Mouse (Mus musculus) midbrain, embryonic 16.5 days (tissue): ENCODE measurements at regions not wholly inside any gene's neighbourhood (a gene's known extent, or its start where the extent isn't known, plus 50 kb on each side); places are given as distances from the start of the nearest gene placed in this dataset.

ENCODE experiments used
- ATAC-seq: fragments of 200-750 bp; cut with Nextera tagmentation; 2 replicates; pipeline ENCODE4 v1.8.0; 2017; ENCODE audit warnings: moderate TSS enrichment
- H3K27ac ChIP-seq: fragments of 300-500 bp; sonication (generic); 2 replicates; pipeline ENCODE4 v1.5.1; 2014; ENCODE audit warnings: mild to moderate bottlenecking, low read length, mixed read lengths
- H3K27me3 ChIP-seq: fragments of 300-500 bp; sonication (generic); 2 replicates; pipeline ENCODE4 v1.6.1; 2014; ENCODE audit warnings: low read depth, low read length, mixed read lengths; ENCODE audit not compliant: control insufficient read depth, insufficient read depth
- H3K36me3 ChIP-seq: fragments of 300-500 bp; sonication (generic); 2 replicates; pipeline ENCODE4 v1.6.1; 2014; ENCODE audit warnings: mild to moderate bottlenecking, low read length, moderate library complexity, mixed read lengths; ENCODE audit not compliant: control insufficient read depth, insufficient read depth
- H3K4me1 ChIP-seq: fragments of 300-500 bp; sonication (generic); 2 replicates; pipeline ENCODE4 v1.6.1; 2014; ENCODE audit warnings: mild to moderate bottlenecking, low read length, mixed read lengths; ENCODE audit not compliant: control insufficient read depth, insufficient read depth
- H3K4me2 ChIP-seq: fragments of 300-500 bp; sonication (generic); 2 replicates; pipeline ENCODE4 v1.6.1; 2014; ENCODE audit warnings: mild to moderate bottlenecking, low read length, mixed read lengths
- H3K4me3 ChIP-seq: fragments of 300-500 bp; sonication (generic); 2 replicates; pipeline ENCODE4 v1.5.1; 2014; ENCODE audit warnings: low read depth, mild to moderate bottlenecking, low read length, moderate library complexity, mixed read lengths
- H3K9ac ChIP-seq: fragments of 300-500 bp; sonication (generic); 2 replicates; pipeline ENCODE4 v1.6.1; 2014; ENCODE audit warnings: low read depth, low read length, mixed read lengths
- H3K9me3 ChIP-seq: fragments of 300-500 bp; sonication (generic); replicated peaks from 2 replicates; pipeline ENCODE4 v1.6.1; 2014; ENCODE audit warnings: mild to moderate bottlenecking, low read length, mixed read lengths; ENCODE audit not compliant: control insufficient read depth, poor library complexity, severe bottlenecking
- WGBS: fragments of 180-500 bp; shearing (Covaris S2); extraction: QIAGEN DNeasy Blood & Tissue Kit; methylation state at CpG from one replicate; pipeline ENCODE4 v1.1.7; 2014; 5-methylcytosine and 5-hydroxymethylcytosine counted together

GRCm38 (mm10) chr4:75786391-75786790 lies 508.3 kb upstream of the Dmac1 start:
- H3K9ac ChIP-seq = no peak overlapping the region
- ATAC-seq = no peak
- no peaks in the 10 kb centered on the region for H3K9me3 ChIP-seq
- H3K4me3 ChIP-seq = no peak overlapping the region
- H3K4me1 ChIP-seq = no peaks in the 10 kb centered on the region
- WGBS = 56% methylated on average over 4 of the region's 4 CpGs
- no peaks in the 10 kb centered on the region for H3K36me3 ChIP-seq
- no peak overlapping the region for H3K4me2 ChIP-seq
- no peak overlapping the region for H3K27ac ChIP-seq
- H3K27me3 ChIP-seq = no peaks in the 10 kb centered on the region

GRCm38 (mm10) chr4:75779492-75779891 lies 501.4 kb upstream of the Dmac1 start:
- no peak for ATAC-seq
- 91% methylated on average over 1 of the region's 1 CpGs for WGBS
- Histone ChIP-seq H3K27me3 (no peaks in the 10 kb centered on the region), H3K36me3 (no peaks in the 10 kb centered on the region), H3K4me2 (no peak overlapping the region), H3K9ac (no peak overlapping the region), H3K4me3 (no peak overlapping the region), H3K9me3 (no peaks in the 10 kb centered on the region), H3K27ac (no peak overlapping the region), H3K4me1 (no peaks in the 10 kb centered on the region)

GRCm38 (mm10) chr4:75764141-75764540 lies 486.0 kb upstream of the Dmac1 start:
- H3K9me3 ChIP-seq = no peaks in the 10 kb centered on the region
- 32% methylated on average over 1 of the region's 1 CpGs for WGBS
- H3K4me3 ChIP-seq = no peak overlapping the region
- no peak for ATAC-seq
- H3K9ac ChIP-seq = no peak overlapping the region
- no peak overlapping the region for H3K4me2 ChIP-seq
- H3K27me3 ChIP-seq = no peaks in the 10 kb centered on the region
- H3K36me3 ChIP-seq = no peaks in the 10 kb centered on the region
- H3K4me1 ChIP-seq = no peaks in the 10 kb centered on the region
- H3K27ac ChIP-seq = no peak overlapping the region

DNA sequence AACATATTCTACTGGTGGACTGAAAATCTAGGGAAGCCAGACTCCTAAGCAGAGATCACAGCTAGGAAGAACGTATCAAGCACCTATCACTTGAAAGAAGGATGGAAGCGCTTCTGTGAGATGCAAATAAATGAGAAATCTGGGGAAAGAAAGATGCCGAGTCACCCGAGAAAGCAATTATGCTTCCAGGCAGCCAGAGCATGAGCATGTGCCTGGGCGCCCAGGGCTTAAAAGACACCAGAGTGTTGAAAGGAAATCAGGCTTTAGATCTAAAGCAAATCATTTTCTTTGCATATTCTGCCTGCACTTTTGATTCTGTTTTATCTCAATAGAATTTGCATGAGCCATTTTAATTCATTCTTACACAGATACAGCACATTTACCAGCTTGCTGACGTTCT lies 466.5 kb upstream of the Dmac1 start:
- Histone ChIP-seq H3K27ac (peak overlapping the region; percentile 32; the same call in 1 of the 2 replicates), H3K9ac (no peak overlapping the region), H3K4me1 (0 out of 2 replicates have a peak, but pooled peaks cover 3% of the 10 kb centered on the region), H3K27me3 (no peaks in the 10 kb centered on the region), H3K4me3 (no peak overlapping the region), H3K36me3 (no peaks in the 10 kb centered on the region), H3K9me3 (no peaks in the 10 kb centered on the region), H3K4me2 (peak overlapping the region; percentile 29)
- 25% methylated on average over 6 of the region's 6 CpGs for WGBS
- peak; percentile 73 for ATAC-seq

GRCm38 (mm10) chr4:75741585-75741984 lies 463.5 kb upstream of the Dmac1 start:
- Histone ChIP-seq H3K9ac (no peak overlapping the region), H3K4me2 (no peak overlapping the region)

DNA sequence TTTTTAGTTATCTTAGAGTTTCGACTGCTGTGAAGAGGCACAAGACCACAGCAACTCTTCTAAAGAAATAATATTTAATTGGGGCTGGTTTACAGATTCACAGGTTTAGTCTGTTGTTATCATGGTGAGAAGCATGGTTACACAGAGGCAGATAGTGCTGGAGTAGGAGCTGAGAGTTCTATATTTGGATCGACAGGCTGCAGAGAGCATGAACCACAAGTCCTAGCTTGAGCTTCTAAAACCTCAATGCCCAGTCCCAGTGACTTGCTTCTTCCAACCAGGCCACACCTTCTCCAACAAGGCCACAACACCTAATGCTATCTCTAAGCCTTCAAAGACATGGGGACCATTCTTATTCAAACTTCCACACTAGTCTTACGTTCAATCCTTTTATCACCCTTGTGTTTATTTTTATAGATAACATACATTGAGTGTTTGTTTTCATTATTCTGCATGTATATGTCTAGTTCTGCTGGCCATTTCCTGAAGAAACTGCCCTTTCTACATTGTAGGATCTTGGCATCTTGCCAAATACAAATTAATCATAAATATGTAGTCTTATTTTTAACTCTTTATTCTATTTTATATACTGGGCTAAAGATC lies 452.8 kb upstream of the Dmac1 start:
- no peaks in the 10 kb centered on the region for H3K27me3 ChIP-seq
- H3K4me1 ChIP-seq = no peaks in the 10 kb centered on the region
- no peak overlapping the region for H3K4me2 ChIP-seq
- H3K9ac ChIP-seq = no peak overlapping the region
- ATAC-seq = no peak
- no peaks in the 10 kb centered on the region for H3K9me3 ChIP-seq
- WGBS = 91% methylated on average over 3 of the region's 3 CpGs
- H3K27ac ChIP-seq = no peak overlapping the region
- no peaks in the 10 kb centered on the region for H3K36me3 ChIP-seq
- no peak overlapping the region for H3K4me3 ChIP-seq

More at GRCm38 (mm10) chr4:75741585-75741984, 463.5 kb upstream of the Dmac1 start:
- no peaks in the 10 kb centered on the region for H3K27me3 ChIP-seq
- no peak overlapping the region for H3K4me3 ChIP-seq
- H3K9me3 ChIP-seq = no peaks in the 10 kb centered on the region
- H3K36me3 ChIP-seq = no peaks in the 10 kb centered on the region
- H3K27ac ChIP-seq = no peak overlapping the region
- H3K4me1 ChIP-seq = 0 out of 2 replicates have a peak, but pooled peaks cover 3% of the 10 kb centered on the region
- no peak for ATAC-seq

DNA sequence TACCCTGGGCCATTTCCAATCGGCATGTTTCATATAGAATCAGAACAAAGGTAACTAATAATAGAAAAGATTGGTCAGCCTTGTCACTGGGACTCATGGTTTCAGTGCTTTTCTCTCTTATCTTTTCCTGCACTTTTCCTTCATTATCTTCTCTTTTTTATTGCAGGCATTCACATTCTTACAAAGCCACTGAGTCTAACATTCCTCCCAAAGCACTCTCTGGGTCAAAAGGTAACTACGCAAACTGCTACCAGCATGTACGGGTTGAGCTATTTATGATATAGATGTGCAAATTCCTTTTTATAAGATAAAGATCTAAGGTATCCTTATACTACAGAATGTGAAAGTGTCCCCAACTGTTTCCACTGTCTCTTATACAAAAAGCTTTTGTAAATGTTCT lies 436.5 kb upstream of the Dmac1 start:
- Histone ChIP-seq H3K27me3 (no peaks in the 10 kb centered on the region), H3K36me3 (no peaks in the 10 kb centered on the region), H3K4me1 (no peaks in the 10 kb centered on the region), H3K4me2 (no peak overlapping the region), H3K9ac (no peak overlapping the region), H3K27ac (no peak overlapping the region), H3K9me3 (no peaks in the 10 kb centered on the region), H3K4me3 (no peak overlapping the region)
- no peak for ATAC-seq
- WGBS = 89% methylated on average over 3 of the region's 3 CpGs

DNA sequence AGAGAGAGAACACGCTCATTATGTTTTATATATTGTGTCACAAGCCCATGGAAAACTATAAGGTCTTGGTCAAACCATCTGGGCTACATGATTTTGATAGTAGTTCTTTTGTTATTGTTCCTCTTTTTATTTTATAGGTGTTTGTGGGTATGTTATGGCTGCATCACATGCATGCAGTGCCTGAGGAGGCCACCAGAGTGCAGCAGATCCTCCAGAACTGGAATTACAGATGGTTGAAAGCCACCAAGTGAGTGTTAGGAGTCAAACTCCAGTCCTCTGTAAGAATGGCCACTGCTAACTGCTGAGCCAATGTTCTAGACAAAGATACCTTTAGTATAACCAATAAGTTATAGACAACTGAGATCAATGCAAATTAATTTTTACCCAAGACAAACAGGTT lies 435.9 kb upstream of the Dmac1 start:
- WGBS = 79% methylated on average over 1 of the region's 1 CpGs
- ATAC-seq = no peak
- H3K9me3 ChIP-seq = no peaks in the 10 kb centered on the region

GRCm38 (mm10) chr4:75700780-75701378 lies 422.8 kb upstream of the Dmac1 start:
- Histone ChIP-seq H3K27me3 (no peaks in the 10 kb centered on the region), H3K9ac (no peak overlapping the region), H3K4me2 (no peak overlapping the region), H3K27ac (no peak overlapping the region), H3K4me3 (no peak overlapping the region), H3K36me3 (no peaks in the 10 kb centered on the region), H3K4me1 (0 out of 2 replicates have a peak, but pooled peaks cover 2% of the 10 kb centered on the region), H3K9me3 (no peaks in the 10 kb centered on the region)
- WGBS = 52% methylated on average over 3 of the region's 3 CpGs
- no peak for ATAC-seq

More for the DNA sequence above, 435.9 kb upstream of the Dmac1 start:
- Histone ChIP-seq H3K36me3 (no peaks in the 10 kb centered on the region), H3K4me3 (no peak overlapping the region), H3K9ac (no peak overlapping the region), H3K27ac (no peak overlapping the region), H3K4me1 (no peaks in the 10 kb centered on the region), H3K27me3 (no peaks in the 10 kb centered on the region), H3K4me2 (no peak overlapping the region)
